Mouse (Mus musculus): Measurements from ENCODE around the gene Arhgap45.
"Not testable (repeated sequence)": the region's sequence is repeated elsewhere in the genome, so short reads cannot be mapped to it uniquely, and the experiment has no call there.

The Arhgap45 gene

GRCm38 (mm10) chr10:80032799-80033480 lies 16.5 kb downstream of the Arhgap45 start:
- no peak for DNase-seq (ENCODE audit: low spot score in 2 of 2)

GRCm38 (mm10) chr10:80033511-80034391 lies 17.3 kb downstream of the Arhgap45 start:
- DNase-seq (ENCODE audit: low spot score in 2 of 2): no peak

- no peak for DNase-seq (ENCODE audit: low spot score in 2 of 2)
These were observed 18.7 kb downstream of the Arhgap45 start for GRCm38 (mm10) chr10:80035148-80035547.

- DNase-seq (ENCODE audit: low spot score in 2 of 2): no peak
These were observed 19.2 kb downstream of the Arhgap45 start for GRCm38 (mm10) chr10:80035686-80036085.

- no peak for DNase-seq (ENCODE audit: low spot score in 2 of 2)
These were observed 20.4 kb downstream of the Arhgap45 start for GRCm38 (mm10) chr10:80036832-80037231.

- DNase-seq (ENCODE audit: low spot score in 2 of 2): peak; percentile 96 to 97
These were observed 23.1 kb downstream of the Arhgap45 start, which contains the start of gene Polr2e for GRCm38 (mm10) chr10:80039559-80039979. Polr2e (minus strand) TSS chr10:80039795.

- DNase-seq (ENCODE audit: low spot score in 2 of 2): not testable (repeated sequence)
These were observed 25.1 kb downstream of the Arhgap45 start for GRCm38 (mm10) chr10:80041409-80042060.

- no peak for DNase-seq (ENCODE audit: low spot score in 2 of 2)
These were observed 27.6 kb downstream of the Arhgap45 start for GRCm38 (mm10) chr10:80044087-80044486.

- DNase-seq (ENCODE audit: low spot score in 2 of 2): not testable (repeated sequence)
These were observed 28.9 kb downstream of the Arhgap45 start for GRCm38 (mm10) chr10:80045364-80045763.

GRCm38 (mm10) chr10:80045766-80046165 lies 29.3 kb downstream of the Arhgap45 start:
- no peak for DNase-seq (ENCODE audit: low spot score in 2 of 2)

GRCm38 (mm10) chr10:80047041-80047565 lies 30.6 kb downstream of the Arhgap45 start, which contains the start of gene Gpx4:
Gpx4 (plus strand) TSS chr10:80047166.
- no peak for DNase-seq (ENCODE audit: low spot score in 2 of 2)

- DNase-seq (ENCODE audit: low spot score in 2 of 2): no peak
These were observed 31.9 kb downstream of the Arhgap45 start for GRCm38 (mm10) chr10:80048396-80048795.

GRCm38 (mm10) chr10:80048834-80049233 lies 32.4 kb downstream of the Arhgap45 start:
- DNase-seq (ENCODE audit: low spot score in 2 of 2): no peak

GRCm38 (mm10) chr10:80050244-80050643 lies 33.8 kb downstream of the Arhgap45 start:
- DNase-seq (ENCODE audit: low spot score in 2 of 2): no peak

GRCm38 (mm10) chr10:80050885-80051617 lies 34.6 kb downstream of the Arhgap45 start:
- no peak for DNase-seq (ENCODE audit: low spot score in 2 of 2)

- DNase-seq (ENCODE audit: low spot score in 2 of 2): no peak
These were observed 35.3 kb downstream of the Arhgap45 start for GRCm38 (mm10) chr10:80051618-80052373.

GRCm38 (mm10) chr10:80052374-80052764 lies 35.9 kb downstream of the Arhgap45 start:
- DNase-seq (ENCODE audit: low spot score in 2 of 2): no peak

- peak; percentile 100 for DNase-seq (ENCODE audit: low spot score in 2 of 2)
These were observed 36.9 kb downstream of the Arhgap45 start for GRCm38 (mm10) chr10:80053259-80053780.

- DNase-seq (ENCODE audit: low spot score in 2 of 2): peak in 1 of 2 experiments; percentile 38
These were observed 37.7 kb downstream of the Arhgap45 start for GRCm38 (mm10) chr10:80053831-80054815.

Data from right cerebral cortex, postnatal 36 days (tissue).